Mouse (Mus musculus): ENCODE measurements at regions not wholly inside any gene's neighbourhood (a gene's known extent, or its start where the extent isn't known, plus 50 kb on each side); places are given as distances from the start of the nearest gene placed in this dataset.
A peak's percentile ranks its signal among the peaks of the same experiment; 100 is the strongest.

DNA sequence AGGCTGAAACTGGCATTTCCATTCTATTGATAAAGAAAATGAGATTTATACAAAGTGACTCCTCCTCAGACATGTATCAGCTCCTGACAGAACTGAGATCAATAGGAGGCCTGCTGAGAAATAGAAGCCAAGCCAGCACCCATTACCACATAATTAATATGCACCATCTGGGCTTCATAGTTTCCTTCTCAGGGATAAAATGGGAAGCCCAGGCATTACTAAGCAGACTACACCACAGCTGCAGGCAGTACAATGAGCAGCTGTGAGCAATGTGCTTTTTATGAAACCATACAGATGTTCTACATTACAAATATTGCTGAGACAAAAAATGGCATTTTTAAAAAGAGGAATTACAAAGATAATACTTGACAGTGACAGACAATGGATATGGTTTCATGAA lies 950.1 kb downstream of the Otol1 start:
- no peak for DNase-seq

DNA sequence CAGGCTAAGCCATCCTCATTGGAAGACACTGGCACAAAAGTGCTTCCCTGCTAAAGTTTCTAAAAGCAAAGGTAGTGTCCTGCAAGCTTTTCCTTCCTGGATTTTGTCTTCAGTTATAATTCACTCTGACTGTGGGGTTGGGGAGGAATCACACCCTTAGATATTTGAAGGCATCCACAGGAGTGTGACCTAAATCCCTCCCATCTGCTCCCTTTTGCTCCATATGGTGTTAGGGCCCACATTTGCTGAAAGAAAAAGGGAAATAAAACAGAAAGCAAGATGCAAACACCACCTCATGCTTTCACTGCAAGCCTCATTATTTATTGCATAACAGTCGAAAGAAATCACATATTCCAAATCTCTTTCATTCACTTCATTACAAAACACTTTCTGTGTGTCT lies 955.1 kb downstream of the Otol1 start:
- no peak for DNase-seq

DNA sequence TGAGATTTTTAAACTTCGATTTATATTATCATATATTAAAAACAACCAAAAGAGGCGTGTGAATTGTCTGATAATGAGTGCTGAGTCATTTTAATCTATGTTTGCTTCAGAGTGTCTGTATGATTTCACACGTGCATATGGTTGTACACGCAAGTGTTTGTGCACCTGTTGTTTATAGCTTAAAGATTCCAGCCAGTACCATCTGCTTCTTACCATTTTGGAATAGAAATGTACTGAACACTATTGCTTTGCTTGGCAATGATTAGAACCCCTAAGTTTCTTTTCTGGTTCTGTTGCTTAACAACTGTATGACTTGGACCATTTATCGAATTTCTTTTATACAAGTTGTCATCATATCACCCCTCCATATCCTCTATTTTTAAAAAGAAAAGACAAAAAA lies 969.5 kb downstream of the Otol1 start:
- no peak for DNase-seq

DNA sequence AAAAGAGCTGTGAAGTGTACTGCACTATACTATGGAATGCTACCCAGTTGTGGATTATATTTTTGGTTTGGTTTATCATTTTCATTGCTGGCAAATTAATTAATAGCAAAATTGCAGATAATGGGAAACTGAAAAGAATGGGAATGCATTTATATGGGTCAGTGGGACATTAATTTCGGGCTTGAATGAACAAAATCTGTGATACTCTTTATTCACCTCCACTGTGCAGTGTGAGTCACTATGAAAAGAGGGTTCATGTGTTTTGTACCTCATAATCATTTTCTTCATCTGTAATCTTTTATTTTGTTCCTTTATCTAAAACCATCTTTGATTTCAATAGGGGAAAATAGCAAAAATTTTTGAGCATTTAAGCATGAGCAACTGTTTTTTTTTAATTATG lies 983.5 kb downstream of the Otol1 start:
- no peak for DNase-seq

DNA sequence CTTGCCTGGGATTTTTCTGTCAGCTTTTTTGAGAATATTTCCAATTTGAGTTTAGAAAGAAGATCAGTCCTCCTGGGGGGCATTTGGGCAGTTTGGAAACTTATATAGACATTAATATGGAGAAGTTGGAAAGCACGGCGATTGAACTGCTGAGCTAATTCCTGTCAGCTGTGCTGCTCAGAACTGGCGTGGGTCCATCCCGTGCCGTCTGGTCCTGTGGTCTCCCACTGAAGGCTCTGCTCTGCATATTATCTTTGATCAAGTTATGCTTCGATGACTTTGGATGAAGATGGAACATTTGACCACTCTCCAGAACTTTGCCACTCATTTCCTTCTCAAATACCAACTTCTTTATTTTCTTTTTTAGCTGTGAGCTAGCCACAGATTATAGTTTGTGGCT lies 995.6 kb downstream of the Otol1 start:
- DNase-seq = peak; percentile 9
